Mouse (Mus musculus) layer of hippocampus, adult 6 months (tissue): ENCODE results near the gene Mrps12. TPM values are rescaled to one million over a fixed set of nuclear protein-coding genes. Genes with fewer than 3 reads are reported as not detected.

Experiments used
- long read RNA-seq, 2 experiments: library from polyadenylated mRNA; unstranded; transcript quantifications; one replicate each; pipeline ENCODE4 v2.0.0; 2019 to 2020
- polyA plus RNA-seq: library from polyadenylated mRNA; unstranded; fragments of <200 nt; fragmentation: Nextera tagmentation; gene quantifications from 2 replicates; pipeline ENCODE4 v1.2.3, GENCODE M21; 2021

Gene Mrps12
- 263 and 268 TPM in 2 replicates for polyA plus RNA-seq
- long read RNA-seq, experiment 1, transcript Mrps12-204 (2 exons, 883 nt), result minor isoform, 55 of 145 reads
- long read RNA-seq, experiment 1, transcript Mrps12-201 (3 exons, 722 nt), result major isoform, 80 of 145 reads
- long read RNA-seq, experiment 1, partial matches to known transcripts, result 3 of 145 reads
- long read RNA-seq, experiment 1, other reads (novel, unspliced or antisense), result 7 of 145 reads
- long read RNA-seq, experiment 2, transcript Mrps12-204 (2 exons, 883 nt), result minor isoform, 8 of 26 reads
- long read RNA-seq, experiment 2, transcript Mrps12-201 (3 exons, 722 nt), result major isoform, 17 of 26 reads
- long read RNA-seq, experiment 2, partial matches to known transcripts, result 0 of 26 reads
- long read RNA-seq, experiment 2, other reads (novel, unspliced or antisense), result 1 of 26 reads

DNA sequence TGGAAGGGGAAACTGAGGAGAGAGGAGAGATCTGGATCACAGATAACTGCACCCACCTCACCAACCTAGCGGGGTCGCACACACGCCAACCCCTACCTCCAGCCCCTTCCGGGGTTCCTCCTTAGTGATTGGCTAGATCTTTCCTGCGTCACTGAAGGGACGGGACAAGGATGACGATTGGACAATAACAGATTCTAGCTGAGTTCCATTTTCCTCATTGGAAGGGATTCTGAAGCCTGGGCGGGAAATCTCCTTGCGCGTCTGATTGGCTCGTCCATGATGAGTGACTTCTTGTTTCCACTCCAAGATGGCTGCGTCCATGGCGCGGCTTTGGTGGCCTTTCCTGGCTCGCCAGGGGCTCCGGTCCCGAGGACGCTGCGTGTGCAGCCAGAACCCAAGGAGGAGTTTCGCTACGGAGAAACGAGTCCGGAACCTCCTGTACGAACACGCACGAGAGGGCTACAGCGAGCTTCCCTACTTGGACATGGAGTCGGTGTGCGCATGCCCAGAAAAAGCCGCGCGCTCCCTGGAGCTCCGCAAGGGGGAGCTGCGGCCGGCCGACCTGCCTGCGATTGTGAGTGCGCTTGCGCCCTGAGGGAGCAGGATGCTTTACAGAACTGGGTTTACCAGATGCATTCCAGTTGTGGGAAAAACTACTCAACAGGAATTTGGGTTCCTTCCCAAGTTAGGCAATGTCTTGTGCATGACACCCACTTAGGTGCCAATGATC, at the start of gene Mrps12, which contains the start of gene Sars2:
TSS of gene Mrps12 (minus strand) at position 112 of the 730 bp plus-strand sequence.
TSS of gene Sars2 (plus strand) at position 284 of the 730 bp plus-strand sequence.

DNA sequence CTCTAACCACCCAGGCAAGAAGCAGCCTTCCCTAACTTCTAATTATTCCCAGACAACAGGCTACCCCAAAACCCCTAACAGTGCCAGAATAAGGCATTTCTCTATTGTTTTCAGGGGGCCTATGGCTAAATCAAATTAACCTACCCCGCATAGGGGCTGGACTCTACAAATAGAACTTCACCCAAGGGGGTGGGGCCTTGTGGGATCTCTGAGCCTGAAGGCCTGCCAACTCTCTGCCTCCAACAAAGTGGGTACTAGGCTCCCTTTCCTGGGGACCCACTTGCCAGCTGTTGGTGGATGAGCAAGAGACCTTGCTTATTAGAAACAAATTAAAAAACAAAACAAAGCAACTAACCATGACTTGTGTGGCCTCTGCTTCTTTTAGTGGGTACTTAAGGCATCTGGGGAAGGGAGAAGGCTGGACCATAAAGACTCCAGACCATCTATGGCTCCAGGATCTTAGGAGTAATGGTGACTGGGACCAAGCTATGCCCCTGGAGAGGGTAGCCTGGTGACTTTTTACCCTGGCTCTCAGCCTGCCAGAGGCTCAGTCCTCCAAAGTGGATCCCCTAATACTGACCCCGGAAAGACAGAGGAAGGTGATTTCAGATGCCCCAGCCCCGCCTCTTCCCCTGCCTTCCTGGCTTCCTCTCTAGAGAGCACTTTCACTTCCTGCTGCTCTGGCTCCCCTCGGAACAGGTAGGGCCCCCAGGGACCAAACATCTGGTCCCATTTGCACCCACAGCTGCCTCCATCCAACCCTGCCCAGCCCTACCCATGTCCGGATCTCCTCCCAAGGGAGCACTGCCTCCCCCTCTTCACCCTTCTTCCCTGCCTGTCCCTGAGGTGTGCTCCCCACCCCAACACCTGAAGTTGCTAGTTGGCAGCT, 46.9 kb upstream of the Mrps12 start, which contains the start of gene Rinl:
TSS of gene Rinl (plus strand) at position 663 of the 889 bp plus-strand sequence.

DNA sequence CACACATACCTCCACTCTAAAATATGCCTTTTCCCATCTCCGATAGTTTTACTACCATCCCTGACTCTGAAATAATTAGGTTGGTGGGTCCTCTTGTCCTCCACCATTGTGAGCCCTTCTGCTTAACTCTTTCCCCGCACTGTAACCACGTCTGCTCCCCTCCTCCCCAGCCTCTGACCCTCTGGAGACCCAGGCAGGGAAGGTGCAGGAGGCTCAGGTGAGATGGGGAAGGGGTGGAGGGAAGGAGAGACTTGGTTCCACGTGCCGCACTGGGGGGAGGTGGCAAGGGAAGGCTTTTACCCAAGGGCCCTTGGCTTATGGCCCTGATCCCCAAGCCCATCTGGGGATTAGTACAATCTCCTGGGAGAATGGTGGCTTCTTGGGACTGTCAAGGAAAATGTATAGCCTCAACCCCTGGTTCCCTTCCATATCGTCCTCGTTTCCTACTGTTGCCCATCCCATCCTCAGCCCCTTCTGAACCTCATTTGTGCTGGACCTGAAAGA, 25.9 kb upstream of the Mrps12 start, which contains the start of gene Nfkbib:
TSS of gene Nfkbib (minus strand) at position 51 of the 504 bp plus-strand sequence.

DNA sequence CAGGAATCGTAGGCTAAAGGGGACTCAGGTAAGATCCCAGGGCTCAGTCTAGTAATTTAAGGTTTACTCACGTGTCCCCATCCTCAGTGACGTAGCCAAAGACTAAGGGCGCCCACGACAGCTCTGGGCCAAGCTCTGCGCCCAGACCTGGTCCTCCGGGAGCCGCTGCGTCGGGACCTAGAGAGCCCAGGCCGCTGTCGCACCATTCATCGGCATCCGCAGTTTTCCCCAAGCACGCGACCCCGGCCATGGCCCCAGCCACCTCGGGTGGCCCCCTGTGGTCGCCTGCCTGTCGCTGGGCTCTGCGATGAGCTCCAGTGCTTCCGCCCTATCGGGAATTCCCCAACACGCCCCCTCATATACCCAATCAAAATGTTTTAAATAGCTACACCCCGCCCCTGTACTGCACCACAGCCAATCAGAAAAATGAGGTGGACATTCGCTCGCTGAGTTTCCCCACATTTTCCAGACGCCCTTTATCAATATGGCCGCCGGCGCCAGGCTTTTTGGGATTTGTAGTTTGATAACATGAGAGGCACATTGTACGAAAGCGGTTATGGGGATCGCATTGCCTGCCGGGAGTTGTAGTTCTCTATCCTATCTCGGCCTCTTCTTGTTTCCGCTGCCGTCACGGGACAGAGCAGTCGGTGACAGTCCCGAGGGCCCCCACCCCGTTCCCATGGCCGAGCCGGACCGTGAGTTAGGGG, 24.7 kb upstream of the Mrps12 start, which contains the start of gene Sirt2:
TSS of gene Sirt2 (plus strand) at position 563 of the 707 bp plus-strand sequence.

DNA sequence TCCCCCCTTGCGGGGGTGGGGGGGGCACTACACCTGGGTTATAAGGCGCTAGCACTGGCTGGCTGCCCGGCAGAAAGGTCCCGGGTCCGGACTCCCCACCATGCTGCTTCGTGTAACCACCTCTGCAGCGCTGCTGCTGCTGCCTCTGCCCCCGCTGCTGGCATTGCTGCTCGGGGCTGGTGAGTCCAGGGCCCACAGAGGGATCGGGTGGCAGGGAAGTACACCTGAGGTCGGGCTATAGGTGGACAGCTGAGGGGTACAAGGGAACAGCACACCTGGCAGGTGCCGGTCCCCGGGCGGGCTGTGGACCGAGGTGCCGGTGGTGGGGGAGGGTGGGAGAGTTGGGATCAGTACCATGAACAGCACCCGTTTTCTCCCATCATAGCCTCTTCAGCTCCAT, 14.5 kb upstream of the Mrps12 start, which contains the start of gene Ccer2:
TSS of gene Ccer2 (plus strand) at position 96 of the 400 bp plus-strand sequence.

DNA sequence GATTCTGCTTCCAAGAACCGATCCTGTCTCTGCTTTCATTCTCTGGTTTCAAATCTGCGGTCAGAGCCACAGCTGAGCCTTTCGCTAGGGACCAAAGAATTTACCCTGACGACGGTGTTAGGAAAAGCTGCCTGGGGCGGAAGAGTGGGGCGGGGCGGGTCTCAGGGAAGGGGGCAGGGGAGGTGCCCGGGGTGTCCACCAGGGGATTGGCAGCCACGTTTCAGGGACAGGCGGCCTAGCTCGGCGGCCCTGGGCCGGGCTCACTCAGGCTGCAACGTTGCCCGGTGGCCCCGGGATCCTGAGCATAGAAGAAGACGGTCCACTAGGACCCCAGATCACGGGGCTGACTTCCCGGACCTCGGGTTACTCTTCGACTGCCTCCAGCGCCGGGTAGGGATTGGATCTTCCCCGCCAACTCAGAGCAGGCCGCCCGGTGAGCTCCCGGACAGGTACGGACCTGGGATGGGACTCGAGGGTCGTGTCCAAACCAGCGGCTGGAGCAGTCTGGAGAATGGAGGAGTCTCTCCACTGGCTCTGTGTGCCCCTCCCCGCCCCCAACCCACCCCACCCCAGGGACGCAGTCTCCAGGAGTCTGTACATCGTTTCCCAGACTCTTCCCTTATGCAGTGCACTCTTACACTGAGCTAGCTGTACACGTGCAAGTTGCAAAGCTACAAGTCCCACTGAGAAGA, 24.9 kb downstream of the Mrps12 start, which contains the start of gene Fbxo17:
TSS of gene Fbxo17 (plus strand) at position 215 of the 692 bp plus-strand sequence.

DNA sequence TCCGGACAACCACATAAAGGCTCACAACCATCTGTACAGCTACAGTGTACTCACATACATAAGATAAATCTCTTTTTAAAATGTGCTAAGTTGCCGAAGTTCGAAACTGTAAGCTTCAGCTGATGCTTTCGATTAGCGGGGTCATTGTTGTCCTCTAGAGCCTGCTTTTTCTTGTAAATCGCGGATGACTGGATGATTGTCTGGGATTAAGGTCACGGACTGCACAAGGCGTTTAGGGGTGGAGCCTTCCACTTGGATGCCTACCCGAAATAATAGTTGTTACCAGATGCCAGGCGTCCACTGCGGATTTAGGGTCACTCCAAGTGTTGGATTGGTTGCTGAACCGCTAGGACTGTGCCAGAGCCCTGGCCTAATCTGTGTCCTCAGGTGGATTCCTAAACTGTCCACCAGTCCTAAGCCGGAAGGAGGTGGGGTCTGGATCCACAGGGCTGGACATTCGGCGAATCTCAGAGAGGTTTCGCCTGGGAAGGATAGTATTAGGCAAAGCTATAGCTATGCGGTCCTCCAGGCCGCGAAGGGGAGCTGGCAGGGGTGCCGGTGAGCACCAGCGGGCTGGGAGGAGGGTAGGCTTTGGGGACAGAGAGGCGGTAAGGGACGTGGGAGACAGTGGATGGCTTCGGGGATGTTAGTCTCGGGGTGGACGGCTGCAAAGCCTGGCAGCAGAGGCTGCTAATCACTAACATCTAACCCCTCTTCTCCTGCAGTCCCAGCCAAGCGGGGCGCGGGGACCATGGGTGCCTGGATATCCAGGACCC, 48.9 kb downstream of the Mrps12 start, which contains the start of gene Fbxo27:
TSS of gene Fbxo27 (plus strand) at position 305 of the 776 bp plus-strand sequence.

Other genes with a start within 250 kb of the Mrps12 start
- not detected in 2 replicates for gene Ifnl2, start 231.4 kb downstream of the Mrps12 start, polyA plus RNA-seq
- gene Ifnl3, start 219.0 kb downstream of the Mrps12 start, polyA plus RNA-seq, result not detected in 2 replicates
- not detected in 2 replicates for gene Sycn, start 200.9 kb downstream of the Mrps12 start, polyA plus RNA-seq
- not detected in 2 replicates for gene Nccrp1, start 194.6 kb downstream of the Mrps12 start, polyA plus RNA-seq
- 9.2 and 10.0 TPM in 2 replicates for gene Samd4b, start 143.7 kb downstream of the Mrps12 start, polyA plus RNA-seq
- gene Pak4, start 143.6 kb downstream of the Mrps12 start, polyA plus RNA-seq, result 6.1 and 6.2 TPM in 2 replicates
- 1.0 and 1.2 TPM in 2 replicates for gene Acp7, start 110.5 kb downstream of the Mrps12 start, polyA plus RNA-seq
- gene Fbxo27, start 49.0 kb downstream of the Mrps12 start, polyA plus RNA-seq, result 11.9 and 13.0 TPM in 2 replicates
- gene Fbxo17, start 25.0 kb downstream of the Mrps12 start, polyA plus RNA-seq, result 2.4 and 2.6 TPM in 2 replicates
- gene Sars2, start 172 bp upstream of the Mrps12 start, polyA plus RNA-seq, result 11.6 and 13.2 TPM in 2 replicates
- gene Ccer2, start 14.4 kb upstream of the Mrps12 start, polyA plus RNA-seq, result 0.69 and 1.0 TPM in 2 replicates
- 156 and 178 TPM in 2 replicates for gene Sirt2, start 24.9 kb upstream of the Mrps12 start, polyA plus RNA-seq
- 53.0 and 54.7 TPM in 2 replicates for gene Nfkbib, start 25.7 kb upstream of the Mrps12 start, polyA plus RNA-seq
- 2.7 and 3.0 TPM in 2 replicates for gene Rinl, start 47.1 kb upstream of the Mrps12 start, polyA plus RNA-seq
- 59.9 and 81.2 TPM in 2 replicates for gene Hnrnpl, start 66.7 kb upstream of the Mrps12 start, polyA plus RNA-seq
- 166 and 175 TPM in 2 replicates for gene Ech1, start 83.4 kb upstream of the Mrps12 start, polyA plus RNA-seq
- gene Lgals4, start 92.0 kb upstream of the Mrps12 start, polyA plus RNA-seq, result 0.19 and 0.28 TPM in 2 replicates
- gene Lgals7, start 122.0 kb upstream of the Mrps12 start, polyA plus RNA-seq, result 0.39 TPM in 1 of 2 replicates, not detected in the other
- 0.29 and 0.36 TPM in 2 replicates for gene Capn12, start 139.6 kb upstream of the Mrps12 start, polyA plus RNA-seq
- gene Actn4, start 220.5 kb upstream of the Mrps12 start, polyA plus RNA-seq, result 90.7 and 101 TPM in 2 replicates
- gene Eif3k, start 240.0 kb upstream of the Mrps12 start, polyA plus RNA-seq, result 580 and 617 TPM in 2 replicates
- gene Map4k1, start 240.2 kb upstream of the Mrps12 start, polyA plus RNA-seq, result 0.26 and 0.45 TPM in 2 replicates